Mouse (Mus musculus) bone marrow macrophage, adult 2 months (primary cell): ENCODE results near the gene Piwil4.

Experiments
- CTCF ChIP-seq: IDR thresholded peaks from 2 replicates; pipeline ENCODE4 v1.5.1; 2012; ENCODE audit warnings: low read depth, mild to moderate bottlenecking, low read length, moderate library complexity
- POLR2A ChIP-seq: IDR thresholded peaks from 2 replicates; pipeline ENCODE4 v1.6.1; 2012; ENCODE audit warnings: mild to moderate bottlenecking, low read depth, low read length, borderline replicate concordance

GRCm38 (mm10) chr9:14718332-14718691 lies 22.2 kb downstream of the Piwil4 start:
- TF ChIP-seq CTCF, result no peak
- no peak for TF ChIP-seq POLR2A
